Mouse (Mus musculus) heart, embryonic 16.5 days (tissue): ENCODE measurements around the gene Armc10. TPM values are rescaled to one million over a fixed set of nuclear protein-coding genes. Genes with fewer than 3 reads are reported as not detected.
"Not testable (repeated sequence)": the region's sequence is repeated elsewhere in the genome, so short reads cannot be mapped to it uniquely, and the experiment has no call there.

Experiments
- ATAC-seq: fragments of 200-750 bp; cut with Nextera tagmentation; replicated peaks from 2 replicates; pipeline ENCODE4 v1.8.0; 2017; ENCODE audit warnings: moderate number of reproducible peaks; ENCODE audit not compliant: insufficient read depth, low FRiP score; ENCODE audit errors: extremely low read depth
- H3K27ac ChIP-seq: fragments of 300-500 bp; sonication (generic); 2 replicates; pipeline ENCODE4 v1.5.1; 2014; ENCODE audit warnings: mild to moderate bottlenecking, low read length, control low read depth, moderate library complexity
- H3K27me3 ChIP-seq: fragments of 300-500 bp; sonication (generic); 2 replicates; pipeline ENCODE4 v1.6.1; 2014; ENCODE audit warnings: low read length, mixed read lengths; ENCODE audit not compliant: control insufficient read depth, insufficient read depth
- H3K36me3 ChIP-seq: fragments of 300-500 bp; sonication (generic); 2 replicates; pipeline ENCODE4 v1.6.1; 2014; ENCODE audit not compliant: control insufficient read depth, insufficient read depth
- H3K4me1 ChIP-seq: fragments of 300-500 bp; sonication (generic); 2 replicates; pipeline ENCODE4 v1.6.1; 2014; ENCODE audit warnings: low read length, mixed read lengths; ENCODE audit not compliant: control insufficient read depth, insufficient read depth
- H3K4me2 ChIP-seq: fragments of 300-500 bp; sonication (generic); 2 replicates; pipeline ENCODE4 v1.6.1; 2014; ENCODE audit warnings: low read depth, mild to moderate bottlenecking, control low read depth, low read length
- H3K4me3 ChIP-seq: fragments of 300-500 bp; sonication (generic); 2 replicates; pipeline ENCODE4 v1.5.1; 2014; ENCODE audit warnings: mild to moderate bottlenecking, control low read depth, low read length
- H3K9ac ChIP-seq: fragments of 300-500 bp; sonication (generic); 2 replicates; pipeline ENCODE4 v1.6.1; 2014; ENCODE audit warnings: low read length, control low read depth
- H3K9me3 ChIP-seq: fragments of 300-500 bp; sonication (generic); replicated peaks from 2 replicates; pipeline ENCODE4 v1.6.1; 2016; ENCODE audit warnings: low read length; ENCODE audit not compliant: control insufficient read depth
- WGBS: fragments of 180-500 bp; shearing (Covaris S2); extraction: QIAGEN DNeasy Blood & Tissue Kit; methylation state at CpG from one replicate; pipeline ENCODE4 v1.1.7; 2014; 5-methylcytosine and 5-hydroxymethylcytosine counted together
- polyA plus RNA-seq: library from polyadenylated mRNA; unstranded; fragments of >200 nt; fragmentation: Nextera tagmentation; extraction: Ambion mirVana; gene quantifications from 2 replicates; pipeline ENCODE4 v1.2.1, GENCODE M21; 2015

Armc10 gene
- polyA plus RNA-seq, 1 experiment from 2014 or later, result 19.2 TPM

GRCm38 (mm10) chr5:21693372-21693870 lies 47.8 kb downstream of the Armc10 start:
- Histone ChIP-seq H3K4me2 (no peak overlapping the region), H3K27ac (no peak overlapping the region), H3K36me3 (peaks cover 3% of the 10 kb centered on the region; the same call in 1 of the 2 replicates), H3K27me3 (no peaks in the 10 kb centered on the region), H3K9me3 (no peaks in the 10 kb centered on the region), H3K4me3 (no peak overlapping the region), H3K9ac (no peak overlapping the region), H3K4me1 (peaks cover 8% of the 10 kb centered on the region)
- WGBS, result 61% methylated on average over 3 of the region's 3 CpGs
- no peak for ATAC-seq

- no peak overlapping the region for H3K27ac ChIP-seq
- no peaks in the 10 kb centered on the region for H3K27me3 ChIP-seq
- no peak overlapping the region for H3K4me3 ChIP-seq
- peaks cover 8% of the 10 kb centered on the region for H3K4me1 ChIP-seq
- no peak for ATAC-seq
- H3K9ac ChIP-seq, result no peak overlapping the region
- no peaks in the 10 kb centered on the region for H3K9me3 ChIP-seq
- H3K4me2 ChIP-seq, result no peak overlapping the region
- 75% methylated on average over 3 of the region's 3 CpGs for WGBS
- H3K36me3 ChIP-seq, result peaks cover 3% of the 10 kb centered on the region; the same call in 1 of the 2 replicates
These were observed 49.4 kb downstream of the Armc10 start for GRCm38 (mm10) chr5:21694854-21695490.

GRCm38 (mm10) chr5:21699555-21699954 lies 53.9 kb downstream of the Armc10 start:
- H3K36me3 ChIP-seq, ATAC-seq, H3K4me2 ChIP-seq, H3K9ac ChIP-seq, H3K27ac ChIP-seq, H3K27me3 ChIP-seq, H3K4me3 ChIP-seq, H3K9me3 ChIP-seq: not testable (repeated sequence)
- WGBS, result 91% methylated on average over 3 of the region's 3 CpGs
- peaks cover 16% of the 10 kb centered on the region for H3K4me1 ChIP-seq

- 21% methylated on average over 10 of the region's 10 CpGs for WGBS
- ATAC-seq, result no peak
- no peaks in the 10 kb centered on the region for H3K36me3 ChIP-seq
These were observed 54.7 kb downstream of the Armc10 start for GRCm38 (mm10) chr5:21700272-21700821.

GRCm38 (mm10) chr5:21700934-21701333 lies 55.3 kb downstream of the Armc10 start:
- peak; percentile 13; the same call in 1 of the 2 replicates for ATAC-seq
- Histone ChIP-seq H3K9ac (peak overlapping the region; percentile 72), H3K27me3 (no peaks in the 10 kb centered on the region), H3K4me3 (peak overlapping the region; percentile 78), H3K9me3 (no peaks in the 10 kb centered on the region), H3K36me3 (no peaks in the 10 kb centered on the region), H3K4me2 (peak overlapping the region; percentile 80), H3K27ac (peak overlapping the region; percentile 58), H3K4me1 (peaks cover 14% of the 10 kb centered on the region)
- WGBS, result under 1% methylated on average over 22 of the region's 22 CpGs

More at GRCm38 (mm10) chr5:21700272-21700821, 54.7 kb downstream of the Armc10 start:
- peak overlapping the region; percentile 78 for H3K4me3 ChIP-seq
- no peaks in the 10 kb centered on the region for H3K9me3 ChIP-seq
- peaks cover 14% of the 10 kb centered on the region for H3K4me1 ChIP-seq
- no peak overlapping the region for H3K27ac ChIP-seq
- H3K4me2 ChIP-seq, result peak overlapping the region; percentile 80
- no peaks in the 10 kb centered on the region for H3K27me3 ChIP-seq
- peak overlapping the region; percentile 72 for H3K9ac ChIP-seq

- Histone ChIP-seq H3K4me1 (peaks cover 16% of the 10 kb centered on the region), H3K27me3 (no peaks in the 10 kb centered on the region), H3K27ac (peak within 1 kb of the TSS; percentile 94), H3K9ac (peak within 1 kb of the TSS; percentile 79), H3K4me3 (peak within 1 kb of the TSS; percentile 78), H3K9me3 (no peaks in the 10 kb centered on the region), H3K4me2 (peak within 1 kb of the TSS; percentile 80), H3K36me3 (no peaks in the 10 kb centered on the region)
- ATAC-seq, result peak; percentile 98
- WGBS, result under 1% methylated on average over 43 of the region's 59 CpGs
These were observed 55.9 kb downstream of the Armc10 start, which contains the start of gene Napepld for GRCm38 (mm10) chr5:21701351-21702008. TSS of gene Napepld (minus strand) at chr5:21701396.

- H3K9me3 ChIP-seq, result no peaks in the 10 kb centered on the region
- ATAC-seq, result no peak
- peak overlapping the region; percentile 70 for H3K4me2 ChIP-seq
- H3K4me3 ChIP-seq, result peak overlapping the region; percentile 78
- H3K4me1 ChIP-seq, result peaks cover 20% of the 10 kb centered on the region
- no peaks in the 10 kb centered on the region for H3K27me3 ChIP-seq
- 59% methylated on average over 2 of the region's 2 CpGs for WGBS
- H3K36me3 ChIP-seq, result no peaks in the 10 kb centered on the region
- H3K27ac ChIP-seq, result peak overlapping the region; percentile 94
- H3K9ac ChIP-seq, result peak overlapping the region; percentile 79
These were observed 56.4 kb downstream of the Armc10 start for GRCm38 (mm10) chr5:21702009-21702364.

GRCm38 (mm10) chr5:21702873-21703475 lies 57.4 kb downstream of the Armc10 start:
- H3K4me3 ChIP-seq, result no peak overlapping the region
- ATAC-seq, result no peak
- WGBS, result 24% methylated on average over 6 of the region's 6 CpGs
- no peak overlapping the region for H3K9ac ChIP-seq
- no peaks in the 10 kb centered on the region for H3K9me3 ChIP-seq
- peak overlapping the region; percentile 93 for H3K27ac ChIP-seq
- peak overlapping the region; percentile 21; the same call in 1 of the 2 replicates for H3K4me2 ChIP-seq
- H3K36me3 ChIP-seq, result no peaks in the 10 kb centered on the region
- peaks cover 21% of the 10 kb centered on the region for H3K4me1 ChIP-seq
- no peaks in the 10 kb centered on the region for H3K27me3 ChIP-seq
